Mouse (Mus musculus): Measurements from ENCODE around the gene Tmem186. TPM values are rescaled to one million over a fixed set of nuclear protein-coding genes. Genes with fewer than 3 reads are reported as not detected.
A peak's percentile ranks its signal among the peaks of the same experiment; 100 is the strongest.

The Tmem186 gene
- 21.1 and 21.8 TPM in 2 replicates for polyA plus RNA-seq (2015; fragmentation: Nextera tagmentation; extraction: Ambion mirVana)

GRCm38 (mm10) chr16:8637217-8638051 lies at the start of gene Tmem186, which contains the start of gene Pmm2:
Gene Tmem186, minus strand, starts transcription at chr16:8637712.
Gene Pmm2, plus strand, starts transcription at chr16:8637674.
- H3K36me3 ChIP-seq, result peaks cover 47% of the 10 kb centered on the region
- peak; percentile 94 for ATAC-seq (ENCODE audit: low FRiP score, low read depth)
- WGBS, result under 1% methylated on average over 59 of the region's 59 CpGs
- H3K9me3 ChIP-seq, result no peaks in the 10 kb centered on the region
- peak within 1 kb of the TSS; percentile 84 for H3K4me3 ChIP-seq
- peak within 1 kb of the TSS; percentile 87 for H3K9ac ChIP-seq
- H3K4me2 ChIP-seq (replicated peaks), result peak within 1 kb of the TSS; percentile 85
- peaks cover 20% of the 10 kb centered on the region for H3K4me1 ChIP-seq
- H3K27ac ChIP-seq, result peak within 1 kb of the TSS; percentile 83
- no peaks in the 10 kb centered on the region for H3K27me3 ChIP-seq

- H3K27me3 ChIP-seq, result no peaks in the 10 kb centered on the region
- no peak overlapping the region for H3K4me3 ChIP-seq
- peaks cover 75% of the 10 kb centered on the region for H3K36me3 ChIP-seq
- WGBS, result 82% methylated on average over 11 of the region's 11 CpGs
- peak; percentile 12; the same call in 1 of the 2 replicates for ATAC-seq (ENCODE audit: low FRiP score, low read depth)
- no peak overlapping the region for H3K27ac ChIP-seq
- 0 out of 2 replicates have a peak overlapping the region, but pooled peaks have one; percentile 25 for H3K9ac ChIP-seq
- H3K4me1 ChIP-seq, result no peaks in the 10 kb centered on the region
- H3K9me3 ChIP-seq, result no peaks in the 10 kb centered on the region
- no peak overlapping the region for H3K4me2 ChIP-seq (replicated peaks)
Measured at GRCm38 (mm10) chr16:8686871-8687535, 49.5 kb upstream of the Tmem186 start.

- H3K27me3 ChIP-seq, result no peaks in the 10 kb centered on the region
- peak; percentile 21; the same call in 1 of the 2 replicates for ATAC-seq (ENCODE audit: low FRiP score, low read depth)
- 57% methylated on average over 7 of the region's 7 CpGs for WGBS
- H3K9me3 ChIP-seq, result no peaks in the 10 kb centered on the region
- no peak overlapping the region for H3K4me3 ChIP-seq
- no peak overlapping the region for H3K4me2 ChIP-seq (replicated peaks)
- H3K9ac ChIP-seq, result no peak overlapping the region
- no peak overlapping the region for H3K27ac ChIP-seq
- H3K4me1 ChIP-seq, result no peaks in the 10 kb centered on the region
- peaks cover 68% of the 10 kb centered on the region for H3K36me3 ChIP-seq
Measured at GRCm38 (mm10) chr16:8686121-8686870, 48.8 kb upstream of the Tmem186 start.

DNA sequence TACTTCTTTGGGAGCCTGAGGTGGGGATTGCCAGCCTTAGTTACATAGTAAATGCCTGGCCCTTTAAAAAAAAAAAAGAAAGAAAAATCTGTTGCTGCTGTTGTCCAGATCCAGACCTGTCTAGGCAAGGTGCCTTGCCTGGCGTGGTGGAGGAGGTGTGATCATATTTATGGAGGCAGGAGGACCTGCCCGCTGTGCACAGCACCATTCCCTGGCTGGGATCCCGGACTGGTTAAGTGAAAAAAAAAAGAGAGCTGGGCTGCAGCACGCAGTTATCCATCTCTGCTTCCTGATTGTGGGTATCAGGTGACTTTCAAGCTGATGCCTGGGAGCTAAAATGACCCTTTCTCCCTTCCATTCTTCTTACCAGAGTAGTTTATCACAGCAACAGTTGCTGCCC lies 47.6 kb upstream of the Tmem186 start:
- Histone ChIP-seq H3K36me3 (peaks cover 56% of the 10 kb centered on the region), H3K4me3 (no peak overlapping the region), H3K9ac (no peak overlapping the region), H3K4me1 (no peaks in the 10 kb centered on the region), H3K9me3 (no peaks in the 10 kb centered on the region), H3K27me3 (no peaks in the 10 kb centered on the region), H3K27ac (no peak overlapping the region; the same call in 1 of the 2 replicates), H3K4me2 (replicated peaks) (no peak overlapping the region)
- ATAC-seq (ENCODE audit: low FRiP score, low read depth), result no peak
- WGBS, result 30% methylated on average over 4 of the region's 4 CpGs

DNA sequence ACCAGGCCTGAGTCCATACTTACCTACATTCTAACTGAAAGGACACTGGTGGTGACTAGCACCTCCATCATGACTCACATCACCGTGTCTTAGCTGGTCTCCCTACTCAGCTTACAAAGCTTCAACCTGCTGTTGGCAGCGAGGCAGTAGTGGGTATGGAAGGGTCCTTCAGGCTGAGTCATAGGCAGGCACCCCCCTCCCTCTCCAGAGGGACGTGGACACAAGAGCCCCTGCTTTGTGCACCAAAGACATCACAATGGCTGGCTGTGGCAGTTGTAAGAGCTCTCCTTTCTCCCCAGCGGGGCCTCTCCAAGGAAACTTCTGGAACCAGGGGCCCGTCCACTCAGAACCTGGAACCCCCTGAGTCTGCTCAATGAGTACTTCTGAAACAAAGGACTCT lies 43.0 kb upstream of the Tmem186 start, which contains the start of gene Gm5767:
Gene Gm5767, plus strand, starts transcription at position 301 of the 400 bp plus-strand sequence.
- Histone ChIP-seq H3K36me3 (peaks cover 11% of the 10 kb centered on the region), H3K9me3 (no peaks in the 10 kb centered on the region), H3K4me1 (no peaks in the 10 kb centered on the region), H3K4me2 (replicated peaks) (no peak within 1 kb of the TSS), H3K27me3 (no peaks in the 10 kb centered on the region), H3K27ac (no peak within 1 kb of the TSS), H3K4me3 (no peak within 1 kb of the TSS), H3K9ac (no peak within 1 kb of the TSS; the same call in 1 of the 2 replicates)
- 82% methylated on average over 5 of the region's 5 CpGs for WGBS
- no peak for ATAC-seq (ENCODE audit: low FRiP score, low read depth)

DNA sequence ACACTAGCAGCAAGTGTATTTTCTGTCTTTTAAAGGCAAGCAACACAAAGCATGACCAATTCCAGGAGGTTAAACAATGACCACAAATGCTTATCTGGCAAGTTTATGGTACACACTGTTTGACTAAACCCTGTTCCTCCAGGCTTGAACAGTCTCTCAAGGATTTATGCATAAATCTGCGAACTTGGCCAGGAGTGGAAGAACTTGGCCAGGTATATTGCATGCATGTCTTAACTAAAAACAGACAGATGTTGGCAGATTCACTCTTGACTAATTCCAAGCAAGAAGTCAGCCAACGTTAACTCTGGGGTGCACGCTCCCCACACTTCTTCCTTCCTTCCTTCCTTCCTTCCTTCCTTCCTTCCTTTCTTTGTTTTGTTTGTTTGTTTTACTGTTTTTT lies 42.3 kb upstream of the Tmem186 start:
- no peaks in the 10 kb centered on the region for H3K27me3 ChIP-seq
- WGBS, result 92% methylated on average over 3 of the region's 3 CpGs

GRCm38 (mm10) chr16:8678676-8679075 lies 41.2 kb upstream of the Tmem186 start:
- Histone ChIP-seq H3K9ac (no peak overlapping the region), H3K9me3 (no peaks in the 10 kb centered on the region), H3K4me2 (replicated peaks) (no peak overlapping the region), H3K4me3 (no peak overlapping the region), H3K36me3 (peaks cover 6% of the 10 kb centered on the region), H3K27ac (no peak overlapping the region), H3K27me3 (no peaks in the 10 kb centered on the region), H3K4me1 (no peaks in the 10 kb centered on the region)
- ATAC-seq (ENCODE audit: low FRiP score, low read depth), result no peak
- 81% methylated on average over 4 of the region's 4 CpGs for WGBS

More for the DNA sequence above, 42.3 kb upstream of the Tmem186 start:
- Histone ChIP-seq H3K4me3 (no peak overlapping the region), H3K9ac (no peak overlapping the region), H3K9me3 (no peaks in the 10 kb centered on the region), H3K36me3 (peaks cover 8% of the 10 kb centered on the region), H3K4me1 (no peaks in the 10 kb centered on the region), H3K27ac (no peak overlapping the region), H3K4me2 (replicated peaks) (no peak overlapping the region)
- ATAC-seq (ENCODE audit: low FRiP score, low read depth), result no peak

DNA sequence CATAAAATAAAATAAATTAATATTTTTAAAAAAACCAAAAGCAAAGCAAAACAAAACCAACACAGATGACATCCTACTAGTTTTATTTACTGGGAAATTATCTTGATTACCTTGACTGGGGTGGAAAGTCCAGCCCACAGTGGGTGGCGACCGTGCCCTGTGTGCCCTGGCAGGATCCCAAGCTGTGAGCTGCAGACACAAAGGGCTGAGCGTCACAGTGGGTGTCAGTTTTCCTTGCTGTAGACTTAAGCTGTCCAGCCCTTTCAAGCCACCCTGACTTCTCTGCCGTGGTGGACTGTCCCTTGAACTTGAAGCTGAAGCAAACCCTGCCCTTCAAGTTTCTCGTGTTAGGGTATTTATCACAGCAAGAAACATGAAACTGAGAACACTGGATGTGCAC lies 40.5 kb upstream of the Tmem186 start:
- WGBS, result 61% methylated on average over 5 of the region's 5 CpGs
- no peak for ATAC-seq (ENCODE audit: low FRiP score, low read depth)
- no peak overlapping the region for H3K4me3 ChIP-seq
- H3K4me2 ChIP-seq (replicated peaks), result no peak overlapping the region
- H3K36me3 ChIP-seq, result no peaks in the 10 kb centered on the region
- no peak overlapping the region for H3K9ac ChIP-seq
- H3K27me3 ChIP-seq, result 0 out of 2 replicates have a peak, but pooled peaks cover 5% of the 10 kb centered on the region
- H3K9me3 ChIP-seq, result no peaks in the 10 kb centered on the region
- H3K4me1 ChIP-seq, result no peaks in the 10 kb centered on the region
- H3K27ac ChIP-seq, result no peak overlapping the region

DNA sequence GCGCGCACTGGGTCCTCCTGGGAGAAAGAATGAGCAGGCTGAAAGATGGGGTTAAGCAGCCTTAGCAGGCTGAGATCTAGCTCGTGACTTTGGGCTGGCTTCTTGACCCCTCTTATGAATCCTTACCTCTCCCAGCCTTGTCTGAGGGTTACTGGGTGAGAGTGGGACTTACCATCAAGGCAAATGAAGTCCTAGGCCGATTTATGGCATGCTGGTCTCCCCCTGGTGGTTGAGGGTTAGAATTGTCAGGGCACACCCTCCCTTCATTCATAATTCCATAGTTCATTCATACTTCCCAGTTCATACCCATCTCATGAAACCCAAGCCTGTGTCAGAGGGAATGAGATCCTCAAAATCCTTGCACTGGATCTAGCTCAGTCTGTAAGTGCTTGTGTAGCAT lies 39.3 kb upstream of the Tmem186 start:
- H3K4me3 ChIP-seq, result no peak overlapping the region
- 0 out of 2 replicates have a peak, but pooled peaks cover 8% of the 10 kb centered on the region for H3K27me3 ChIP-seq
- no peaks in the 10 kb centered on the region for H3K9me3 ChIP-seq
- H3K27ac ChIP-seq, result no peak overlapping the region
- no peak overlapping the region for H3K9ac ChIP-seq
- no peak for ATAC-seq (ENCODE audit: low FRiP score, low read depth)
- no peak overlapping the region for H3K4me2 ChIP-seq (replicated peaks)
- H3K4me1 ChIP-seq, result no peaks in the 10 kb centered on the region
- H3K36me3 ChIP-seq, result no peaks in the 10 kb centered on the region
- 51% methylated on average over 4 of the region's 4 CpGs for WGBS

GRCm38 (mm10) chr16:8676228-8676627 lies 38.7 kb upstream of the Tmem186 start:
- Histone ChIP-seq H3K27ac (no peak overlapping the region), H3K4me1 (no peaks in the 10 kb centered on the region), H3K9me3 (no peaks in the 10 kb centered on the region), H3K4me3 (no peak overlapping the region), H3K4me2 (replicated peaks) (no peak overlapping the region), H3K36me3 (no peaks in the 10 kb centered on the region), H3K9ac (no peak overlapping the region), H3K27me3 (0 out of 2 replicates have a peak, but pooled peaks cover 8% of the 10 kb centered on the region)
- ATAC-seq (ENCODE audit: low FRiP score, low read depth), result no peak
- 79% methylated on average over 2 of the region's 2 CpGs for WGBS

GRCm38 (mm10) chr16:8675559-8675958 lies 38.0 kb upstream of the Tmem186 start:
- Histone ChIP-seq H3K27ac (no peak overlapping the region), H3K4me2 (replicated peaks) (no peak overlapping the region), H3K27me3 (0 out of 2 replicates have a peak, but pooled peaks cover 8% of the 10 kb centered on the region), H3K4me3 (no peak overlapping the region), H3K36me3 (no peaks in the 10 kb centered on the region), H3K9ac (no peak overlapping the region), H3K4me1 (peaks cover 6% of the 10 kb centered on the region), H3K9me3 (no peaks in the 10 kb centered on the region)
- no peak for ATAC-seq (ENCODE audit: low FRiP score, low read depth)
- 84% methylated on average over 8 of the region's 8 CpGs for WGBS
